Mouse (Mus musculus): ENCODE results near the gene Ilkap.

The Ilkap gene

GRCm38 (mm10) chr1:91413898-91414594, 15.4 kb upstream of the Ilkap start, which contains the start of gene Hes6:
Gene Hes6 (minus strand): TSS chr1:91414038.
- DNase-seq (ENCODE audit: low spot score in 2 of 2) = peak; percentile 51 to 64

DNA sequence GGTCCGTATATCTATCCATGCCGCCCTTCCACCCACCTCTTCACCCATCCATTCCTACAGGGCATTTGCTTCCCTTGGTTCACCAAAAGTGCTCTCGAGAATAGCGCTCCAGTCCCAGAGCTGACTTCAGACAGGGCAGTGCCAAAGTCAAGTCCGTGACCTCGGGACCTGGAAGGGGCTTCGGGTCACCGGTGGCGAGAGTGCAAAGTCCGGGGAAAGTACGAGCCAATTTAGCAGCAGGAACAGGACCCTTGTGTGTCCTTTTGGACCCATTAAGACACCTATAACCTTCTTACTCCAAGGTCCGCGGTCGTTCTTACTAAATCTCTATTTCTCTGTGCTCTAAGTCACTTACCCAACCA, 14.9 kb upstream of the Ilkap start:
- DNase-seq (ENCODE audit: low spot score in 2 of 2) = peak in 1 of 2 experiments; percentile 13

DNA sequence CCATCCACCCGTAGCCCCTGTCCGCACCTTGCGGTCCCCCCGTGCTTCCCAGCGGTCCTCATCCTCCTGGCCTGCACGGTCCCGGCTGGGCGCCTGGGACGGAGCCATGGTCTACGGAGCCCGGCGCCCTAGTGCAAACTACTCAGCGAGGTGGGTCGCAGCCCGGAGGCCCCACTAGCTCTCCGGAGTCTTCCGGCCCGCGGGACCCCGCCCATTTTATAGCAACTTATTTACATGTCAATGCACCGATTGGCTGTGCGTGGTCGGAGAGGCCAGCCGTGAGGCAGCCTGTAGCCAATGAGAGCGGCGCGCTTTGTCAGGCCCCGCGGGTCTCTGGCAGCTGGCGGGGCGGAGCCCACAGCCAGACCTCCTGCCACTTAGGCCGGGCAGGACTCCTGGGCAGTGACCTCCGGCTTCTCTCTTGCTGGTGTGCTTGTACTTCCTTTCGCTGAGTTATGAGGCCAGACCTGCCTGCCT, 14.5 kb upstream of the Ilkap start:
- DNase-seq (ENCODE audit: low spot score in 2 of 2) = peak; percentile 84 to 94

DNA sequence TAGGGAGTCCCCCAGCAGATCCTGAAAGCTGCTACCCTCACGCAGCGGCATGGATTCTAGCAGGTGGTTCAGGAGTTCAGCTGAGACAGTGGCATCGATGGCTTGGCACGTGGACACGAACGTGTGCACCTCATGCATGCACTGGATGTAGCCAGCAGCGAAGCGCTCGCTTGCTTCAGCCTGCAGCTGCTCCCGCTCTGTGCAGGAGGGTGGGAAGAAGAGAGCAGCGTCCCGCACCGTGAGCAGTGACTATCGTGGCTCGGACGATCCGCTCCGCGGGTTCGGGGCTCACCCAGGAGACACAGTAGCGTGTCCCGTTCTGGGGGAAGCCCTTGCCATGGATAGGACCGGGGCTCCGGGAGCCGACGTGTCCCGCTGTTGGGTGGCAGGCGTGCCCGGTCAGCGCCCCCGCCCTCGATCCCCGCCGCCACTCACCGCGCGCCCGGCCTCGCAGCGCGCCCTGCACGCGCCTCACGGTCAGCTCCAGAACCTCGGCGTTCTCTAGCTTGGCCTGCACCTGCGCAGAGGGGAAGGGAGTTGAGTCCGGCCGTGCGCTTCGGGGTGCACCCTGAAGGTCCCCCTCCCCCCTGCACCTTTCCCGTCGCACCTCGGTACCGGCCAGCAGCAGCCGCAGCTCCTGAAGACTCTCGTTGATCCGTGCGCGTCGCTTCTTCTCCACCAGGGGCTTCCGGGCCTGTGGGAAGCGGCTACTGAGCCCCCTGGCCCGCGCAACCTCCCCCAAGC, 13.8 kb upstream of the Ilkap start:
- DNase-seq (ENCODE audit: low spot score in 2 of 2) = peak in 1 of 2 experiments; percentile 23

DNA sequence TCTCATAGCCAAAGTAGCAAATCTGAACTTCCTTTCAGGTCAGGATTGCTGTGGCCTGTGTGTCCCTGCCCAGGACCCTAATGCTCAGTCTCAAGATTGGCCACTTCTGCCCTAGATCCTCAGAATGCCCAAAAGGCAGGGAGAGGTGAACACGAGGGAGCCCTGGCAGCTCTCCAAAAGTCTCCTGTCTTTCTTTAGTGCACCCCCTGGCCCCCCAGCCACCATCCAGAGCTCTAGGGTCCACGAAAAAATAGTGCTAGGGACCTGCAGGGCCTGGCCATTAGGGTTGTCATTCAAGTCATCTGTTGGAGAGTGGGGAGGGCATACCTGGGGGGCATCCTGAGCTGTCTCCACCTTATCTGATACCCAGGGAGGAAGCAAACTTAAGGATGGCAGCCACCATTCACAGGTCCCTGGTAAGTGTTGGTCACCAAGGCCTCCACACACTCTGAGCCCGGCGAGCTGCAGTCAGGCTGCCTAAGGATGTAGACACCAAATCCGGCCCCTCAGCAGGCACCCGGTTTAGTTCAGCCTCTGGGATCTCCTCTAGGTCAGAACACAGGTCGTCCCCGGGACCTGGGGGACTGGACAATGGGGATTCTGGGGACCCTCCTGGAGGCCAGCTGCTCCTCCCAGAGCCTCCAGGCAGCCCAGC, 13.1 kb upstream of the Ilkap start:
- DNase-seq (ENCODE audit: low spot score in 2 of 2) = no peak

GRCm38 (mm10) chr1:91407819-91408218, 9.2 kb upstream of the Ilkap start:
- no peak for DNase-seq (ENCODE audit: low spot score in 2 of 2)

GRCm38 (mm10) chr1:91405406-91406169, 7.0 kb upstream of the Ilkap start:
- no peak for DNase-seq (ENCODE audit: low spot score in 2 of 2)

DNA sequence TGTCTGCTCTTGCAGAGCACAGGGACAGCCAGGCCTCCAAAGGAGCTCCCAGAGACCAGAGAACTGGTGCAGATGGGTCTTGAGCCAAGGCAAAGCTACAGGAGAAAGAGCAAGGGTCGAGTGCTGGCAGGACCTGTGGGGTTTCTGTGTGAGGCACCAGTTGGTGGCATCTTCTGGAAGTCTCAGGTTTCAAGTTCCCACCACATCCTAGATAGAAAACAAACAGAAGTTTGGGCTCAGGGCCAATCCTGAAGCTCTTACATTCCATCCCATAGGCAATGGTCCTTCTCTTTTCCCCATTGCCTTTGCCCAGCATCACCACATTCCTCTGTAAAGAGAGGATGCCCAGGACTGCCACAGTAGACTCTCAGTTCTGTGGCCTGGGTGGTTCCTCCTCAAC, 6.4 kb upstream of the Ilkap start:
- DNase-seq (ENCODE audit: low spot score in 2 of 2) = no peak

DNA sequence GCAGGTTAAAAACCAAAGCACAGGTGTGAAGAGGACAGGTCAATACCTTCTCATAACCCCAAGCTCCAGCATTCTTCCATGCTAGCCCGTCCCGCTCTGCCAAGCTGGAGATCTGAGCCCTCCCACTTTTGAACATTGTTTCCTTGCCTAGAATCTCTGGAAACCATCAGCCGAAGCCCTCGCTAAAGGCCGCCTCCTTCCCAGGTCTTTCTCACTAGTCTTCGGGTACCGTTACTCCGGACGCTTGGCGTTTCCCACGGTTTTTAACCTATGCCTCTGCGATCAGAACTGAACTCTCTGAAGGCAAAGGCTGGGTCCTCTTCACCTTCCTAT, 722 bp downstream of the Ilkap start:
- DNase-seq (ENCODE audit: low spot score in 2 of 2) = peak in 1 of 2 experiments; percentile 13

DNA sequence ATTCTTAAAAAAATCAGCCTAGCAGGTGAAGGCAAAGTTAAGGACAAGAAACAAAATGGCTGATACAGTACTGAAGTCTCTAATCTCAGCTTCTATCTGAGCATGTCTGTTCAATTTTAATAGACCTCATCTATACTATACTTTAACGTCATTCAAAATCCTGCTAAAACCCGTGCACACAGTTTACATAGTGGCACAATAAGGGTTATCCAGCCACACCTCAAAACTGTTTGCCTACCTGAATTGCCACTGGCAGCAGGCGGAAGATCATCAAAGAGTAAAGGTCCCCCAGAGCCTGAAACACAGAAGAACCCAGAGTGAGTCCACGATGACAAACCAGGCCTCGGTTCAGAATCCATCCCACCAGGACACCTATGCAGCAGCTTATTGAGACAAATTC, 8.2 kb downstream of the Ilkap start:
- no peak for DNase-seq (ENCODE audit: low spot score in 2 of 2)

DNA sequence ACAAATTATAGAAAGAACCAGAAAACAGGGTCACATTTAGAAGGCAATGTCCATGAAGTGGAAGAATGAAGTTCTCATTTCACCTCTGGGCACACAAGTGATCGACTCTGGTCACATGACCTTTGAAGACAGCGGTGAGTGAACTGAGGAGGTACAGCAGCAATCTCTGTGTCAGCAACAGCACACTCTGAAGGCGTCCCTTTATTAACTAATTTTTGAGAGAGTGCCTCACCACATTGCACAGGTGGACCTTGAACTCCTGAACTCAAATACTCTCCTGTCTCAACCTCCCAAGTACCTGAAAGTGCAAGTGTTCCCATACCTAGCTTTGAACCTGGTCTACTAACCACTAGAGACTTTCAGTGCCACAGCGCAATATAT, 17.5 kb downstream of the Ilkap start:
- DNase-seq (ENCODE audit: low spot score in 2 of 2) = no peak

- DNase-seq (ENCODE audit: low spot score in 2 of 2) = peak; percentile 49 to 62
These were observed 18.0 kb downstream of the Ilkap start for GRCm38 (mm10) chr1:91380453-91381090.

DNA sequence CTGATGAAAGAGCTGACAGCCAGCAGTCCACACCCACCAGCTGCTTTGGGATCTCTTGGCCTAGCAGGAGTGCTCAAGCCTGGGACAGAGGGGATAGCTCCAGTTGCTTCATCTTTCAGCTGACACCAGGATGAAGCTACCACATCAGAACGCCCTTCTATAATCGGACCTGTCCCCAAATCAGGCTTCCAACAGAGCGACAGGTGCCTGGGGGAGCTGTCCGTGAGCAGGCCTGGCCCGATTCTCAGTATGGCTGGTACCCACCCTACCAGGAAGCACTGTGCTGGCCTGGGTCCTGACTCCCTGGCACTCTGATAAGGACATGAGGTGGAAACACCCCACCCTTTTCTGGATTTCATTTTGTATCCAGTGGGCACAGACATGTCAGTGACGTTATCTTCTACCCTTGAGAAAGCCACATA, 25.2 kb downstream of the Ilkap start:
- no peak for DNase-seq (ENCODE audit: low spot score in 2 of 2)

- no peak for DNase-seq (ENCODE audit: low spot score in 2 of 2)
These were observed 28.6 kb downstream of the Ilkap start for GRCm38 (mm10) chr1:91370055-91370454.

DNA sequence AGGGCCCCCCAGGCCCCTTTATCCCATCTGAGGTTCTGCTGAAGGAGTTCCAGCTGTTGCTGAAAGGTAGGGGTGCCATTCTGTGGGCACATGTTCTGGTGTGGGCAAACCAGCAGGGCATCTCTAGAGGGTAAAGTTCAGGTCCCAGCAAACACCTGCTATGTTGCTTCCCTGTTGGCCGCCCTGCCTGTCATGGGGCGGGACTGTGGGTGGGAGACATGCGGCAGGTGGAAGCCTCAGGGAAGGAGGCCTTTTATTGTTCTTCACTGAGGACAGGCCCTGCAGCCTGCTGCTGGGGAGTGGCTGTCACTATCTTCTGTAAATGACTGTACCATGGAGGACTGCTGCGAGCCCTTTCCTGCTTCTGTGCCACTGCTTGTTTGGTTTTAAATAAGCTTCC, 29.2 kb downstream of the Ilkap start:
- no peak for DNase-seq (ENCODE audit: low spot score in 2 of 2)

DNA sequence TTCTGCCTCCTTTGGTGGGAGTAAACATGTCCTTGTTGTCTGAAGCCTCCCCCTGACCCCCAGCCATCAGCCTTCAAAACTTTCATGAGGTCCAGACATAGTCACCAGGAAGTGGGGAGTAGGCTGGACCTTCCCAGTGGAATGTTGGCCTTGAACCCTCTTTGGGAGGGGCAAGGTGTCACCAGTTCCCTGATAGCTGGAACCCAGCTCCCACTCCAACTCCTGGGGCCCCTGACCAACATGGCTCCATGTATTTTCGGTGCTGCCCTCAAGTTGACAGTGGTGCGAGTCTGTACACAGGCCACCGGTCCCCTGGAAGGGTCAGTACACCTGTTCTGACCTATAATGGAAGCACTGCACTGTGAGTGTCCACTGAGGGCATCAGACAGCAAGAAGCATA, 31.3 kb downstream of the Ilkap start:
- no peak for DNase-seq (ENCODE audit: low spot score in 2 of 2)

DNA sequence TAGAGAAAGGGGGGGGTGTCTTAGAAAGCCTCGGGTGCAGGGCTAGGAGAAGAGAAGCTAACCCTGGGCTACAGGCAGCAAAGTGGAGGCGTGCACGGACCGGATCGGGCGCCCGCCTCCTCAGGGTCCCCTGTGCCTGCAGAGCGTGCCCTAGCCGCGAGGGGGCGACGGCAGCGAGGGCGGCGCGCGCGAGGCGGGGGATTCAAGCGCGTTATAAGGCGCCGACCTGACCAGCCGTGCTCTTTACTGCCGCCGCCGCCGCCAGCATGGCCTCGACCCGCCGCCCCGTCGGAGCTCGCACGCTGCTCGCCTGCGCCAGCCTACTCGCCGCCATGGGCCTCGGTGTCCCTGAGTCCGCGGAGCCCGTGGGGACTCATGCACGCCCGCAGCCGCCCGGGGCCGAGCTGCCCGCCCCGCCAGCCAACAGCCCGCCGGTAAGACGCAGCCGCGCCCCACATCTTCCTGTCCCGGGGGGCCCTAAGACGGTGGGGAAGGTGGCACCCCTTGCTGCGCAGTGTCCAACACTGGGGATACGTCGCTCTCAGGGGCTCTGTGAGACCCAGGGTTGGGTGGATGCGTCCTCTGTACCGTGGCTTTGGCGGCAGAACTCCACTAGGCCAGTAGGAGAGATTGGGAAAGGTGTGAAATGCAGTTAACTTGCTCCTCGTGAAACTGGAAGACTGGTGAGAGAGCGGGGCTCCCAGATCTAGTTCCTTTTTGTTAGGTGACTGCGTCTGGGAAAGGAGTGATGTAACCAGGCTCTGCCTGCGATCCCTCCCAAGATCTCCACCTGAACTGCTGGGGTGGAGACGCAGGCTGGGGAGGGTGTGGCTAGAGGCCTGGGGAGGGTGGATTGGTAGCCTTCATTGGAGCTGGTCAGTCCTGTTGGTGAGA, 32.2 kb downstream of the Ilkap start, which contains the start of gene Erfe:
Gene Erfe (plus strand): TSS at position 216 of the 894 bp plus-strand sequence.
- DNase-seq (ENCODE audit: low spot score in 2 of 2) = peak; percentile 38 to 65

DNA sequence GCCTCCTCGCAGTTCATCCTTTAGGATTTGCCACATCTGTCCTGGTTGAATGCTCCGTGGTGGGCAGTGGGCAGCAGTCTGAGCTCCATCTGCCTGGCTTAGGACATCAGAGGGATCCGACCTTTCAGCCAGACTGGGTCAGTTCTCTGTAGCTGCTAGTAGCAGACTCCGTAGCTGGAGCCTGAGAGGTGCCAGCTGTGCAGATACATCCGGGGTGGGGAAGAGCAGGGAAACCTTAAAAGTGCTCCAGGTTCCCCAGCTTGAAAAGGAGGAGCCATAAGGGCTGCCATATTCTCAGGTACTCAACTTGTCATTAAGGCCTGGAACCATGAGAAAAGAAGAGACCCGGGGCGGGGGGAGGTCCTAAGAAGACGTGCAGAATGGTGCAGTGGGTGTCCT, 32.8 kb downstream of the Ilkap start:
- DNase-seq (ENCODE audit: low spot score in 2 of 2) = no peak

- no peak for DNase-seq (ENCODE audit: low spot score in 2 of 2)
These were observed 33.6 kb downstream of the Ilkap start for GRCm38 (mm10) chr1:91364822-91365644.

GRCm38 (mm10) chr1:91362113-91362512, 36.5 kb downstream of the Ilkap start:
- DNase-seq (ENCODE audit: low spot score in 2 of 2) = no peak

Data from urinary bladder, postnatal 36 days (tissue).